Mouse (Mus musculus): Measurements from ENCODE around the gene Klb. TPM values are rescaled to one million over a fixed set of nuclear protein-coding genes. Genes with fewer than 3 reads are reported as not detected.
A peak's percentile ranks its signal among the peaks of the same experiment; 100 is the strongest.
"Not testable (repeated sequence)": the region's sequence is repeated elsewhere in the genome, so short reads cannot be mapped to it uniquely, and the experiment has no call there.

Klb gene
- 14.1 and 14.4 TPM in 2 replicates for polyA plus RNA-seq (2015; fragmentation: Nextera tagmentation; extraction: Ambion mirVana)

DNA sequence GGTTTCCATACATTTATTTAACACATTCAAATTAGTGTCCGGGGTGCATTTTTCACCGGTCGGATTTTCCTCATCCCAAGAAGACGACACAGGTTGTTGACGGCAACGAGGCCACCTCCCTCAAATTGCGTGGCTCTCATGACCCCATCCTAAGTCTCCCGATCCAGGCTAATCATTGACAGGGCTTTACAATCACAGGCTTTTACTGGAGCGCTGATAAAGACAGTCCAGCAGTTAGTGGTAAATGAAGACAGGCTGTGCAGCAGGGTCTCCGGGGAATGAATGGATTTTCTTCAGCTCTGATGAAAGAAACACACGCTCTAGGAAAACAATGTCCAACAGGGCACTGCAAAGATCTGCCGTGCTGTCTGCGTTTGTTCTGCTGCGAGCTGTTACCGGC, at the start of gene Klb:
Klb (plus strand) TSS at position 147 of the 400 bp plus-strand sequence.
- WGBS (ENCODE audit: insufficient replicate concordance), result 64% methylated on average over 15 of the region's 15 CpGs

DNA sequence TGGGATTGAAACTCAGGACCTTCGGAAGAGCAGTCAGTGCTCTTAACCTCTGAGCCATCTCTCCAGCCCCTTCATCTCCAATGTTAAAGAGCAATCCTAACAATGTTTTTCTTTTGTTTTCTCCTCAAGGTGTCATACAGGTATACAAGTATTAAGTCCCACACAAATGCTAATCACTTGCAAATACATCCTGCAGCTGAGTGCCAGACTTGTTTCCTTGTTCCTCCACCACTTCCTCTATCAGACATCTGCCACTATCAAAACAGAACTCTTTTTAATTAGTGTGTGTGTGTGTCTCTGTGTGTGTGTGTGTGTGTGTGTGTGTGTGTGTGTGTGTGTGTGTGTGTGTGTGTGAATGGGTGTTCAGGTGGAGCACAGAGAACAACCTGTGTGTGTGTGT, 48.5 kb upstream of the Klb start:
- 76% methylated on average over 1 of the region's 1 CpGs for WGBS (ENCODE audit: insufficient replicate concordance)

More for the DNA sequence above, at the start of gene Klb:
- Histone ChIP-seq H3K27ac (ENCODE audit: low read length) (peak within 1 kb of the TSS; percentile 60), H3K9ac (ENCODE audit: low read depth, low read length) (peak within 1 kb of the TSS; percentile 26; the same call in 1 of the 2 replicates), H3K4me3 (ENCODE audit: low read depth, low read length) (peak within 1 kb of the TSS; percentile 45), H3K27me3 (ENCODE audit: control insufficient read depth, insufficient read depth, low read depth, low read length) (no peaks in the 10 kb centered on the region), H3K9me3 (replicated peaks; ENCODE audit: control insufficient read depth, low read length) (no peaks in the 10 kb centered on the region), H3K36me3 (ENCODE audit: control insufficient read depth, insufficient read depth) (no peaks in the 10 kb centered on the region), H3K4me2 (ENCODE audit: low read depth, low read length) (no peak within 1 kb of the TSS), H3K4me1 (ENCODE audit: control insufficient read depth, low read depth, low read length) (no peaks in the 10 kb centered on the region)
- peak; percentile 75 for ATAC-seq (ENCODE audit: low read depth)

DNA sequence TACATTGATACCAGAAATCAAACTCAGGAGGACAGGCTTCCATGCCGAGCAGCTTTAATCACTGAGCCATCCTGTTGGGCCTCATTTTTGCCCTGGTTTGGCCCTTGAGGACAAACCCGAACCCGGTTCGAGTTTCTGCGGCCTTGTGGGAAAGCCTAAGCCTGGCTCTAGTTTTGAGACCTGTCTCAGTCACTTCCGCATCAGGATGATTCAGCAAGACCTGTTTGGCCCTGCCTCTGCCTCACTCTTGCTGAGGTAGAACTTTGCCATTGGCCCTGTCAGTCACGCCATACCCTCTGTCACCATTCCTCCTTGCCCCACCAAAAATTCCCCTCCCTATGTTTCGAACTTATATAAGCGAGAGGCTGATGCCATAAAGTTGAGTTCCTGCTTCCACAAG, 48.0 kb upstream of the Klb start:
- no peak for ATAC-seq (ENCODE audit: low read depth)
- H3K36me3 ChIP-seq (ENCODE audit: control insufficient read depth, insufficient read depth), result peaks cover 9% of the 10 kb centered on the region
- 81% methylated on average over 9 of the region's 9 CpGs for WGBS (ENCODE audit: insufficient replicate concordance)

More for the DNA sequence above, 48.5 kb upstream of the Klb start:
- H3K4me2 ChIP-seq (ENCODE audit: low read depth, low read length); H3K4me3 ChIP-seq (ENCODE audit: low read depth, low read length); H3K4me1 ChIP-seq (ENCODE audit: control insufficient read depth, low read depth, low read length); H3K9me3 ChIP-seq (replicated peaks; ENCODE audit: control insufficient read depth, low read length); ATAC-seq (ENCODE audit: low read depth); H3K36me3 ChIP-seq (ENCODE audit: control insufficient read depth, insufficient read depth); H3K27ac ChIP-seq (ENCODE audit: low read length); H3K9ac ChIP-seq (ENCODE audit: low read depth, low read length); H3K27me3 ChIP-seq (ENCODE audit: control insufficient read depth, insufficient read depth, low read depth, low read length): not testable (repeated sequence)

DNA sequence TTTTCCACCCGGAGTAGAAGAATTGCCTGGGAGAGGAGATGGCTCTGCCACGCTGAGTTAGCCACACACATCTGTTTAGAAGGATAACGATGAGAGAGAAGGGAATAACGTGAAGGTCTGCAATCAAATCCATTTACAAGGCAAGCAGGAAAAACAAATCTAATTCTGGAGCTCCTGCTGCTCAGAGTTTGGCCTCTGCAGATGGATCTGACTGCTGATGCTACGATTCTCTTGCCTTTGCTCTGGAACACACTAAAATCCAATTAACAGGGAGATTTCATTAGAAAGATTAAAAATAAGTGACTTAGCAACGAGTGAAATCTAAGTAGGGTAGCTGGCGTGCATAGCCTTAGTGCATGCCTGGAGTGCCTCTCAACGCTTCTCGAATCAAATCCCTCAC, 42.6 kb upstream of the Klb start:
- Histone ChIP-seq H3K4me2 (ENCODE audit: low read depth, low read length) (no peak overlapping the region), H3K27me3 (ENCODE audit: control insufficient read depth, insufficient read depth, low read depth, low read length) (no peaks in the 10 kb centered on the region), H3K9ac (ENCODE audit: low read depth, low read length) (no peak overlapping the region), H3K9me3 (replicated peaks; ENCODE audit: control insufficient read depth, low read length) (no peaks in the 10 kb centered on the region), H3K36me3 (ENCODE audit: control insufficient read depth, insufficient read depth) (peaks cover 8% of the 10 kb centered on the region; the same call in 1 of the 2 replicates), H3K4me3 (ENCODE audit: low read depth, low read length) (no peak overlapping the region), H3K27ac (ENCODE audit: low read length) (no peak overlapping the region), H3K4me1 (ENCODE audit: control insufficient read depth, low read depth, low read length) (no peaks in the 10 kb centered on the region)
- ATAC-seq (ENCODE audit: low read depth), result no peak
- 79% methylated on average over 9 of the region's 9 CpGs for WGBS (ENCODE audit: insufficient replicate concordance)

More for the DNA sequence above, 48.0 kb upstream of the Klb start:
- Histone ChIP-seq H3K9ac (ENCODE audit: low read depth, low read length) (no peak overlapping the region), H3K27me3 (ENCODE audit: control insufficient read depth, insufficient read depth, low read depth, low read length) (no peaks in the 10 kb centered on the region), H3K27ac (ENCODE audit: low read length) (no peak overlapping the region), H3K9me3 (replicated peaks; ENCODE audit: control insufficient read depth, low read length) (no peaks in the 10 kb centered on the region), H3K4me3 (ENCODE audit: low read depth, low read length) (no peak overlapping the region), H3K4me1 (ENCODE audit: control insufficient read depth, low read depth, low read length) (peaks cover 5% of the 10 kb centered on the region; the same call in 1 of the 2 replicates), H3K4me2 (ENCODE audit: low read depth, low read length) (no peak overlapping the region)

DNA sequence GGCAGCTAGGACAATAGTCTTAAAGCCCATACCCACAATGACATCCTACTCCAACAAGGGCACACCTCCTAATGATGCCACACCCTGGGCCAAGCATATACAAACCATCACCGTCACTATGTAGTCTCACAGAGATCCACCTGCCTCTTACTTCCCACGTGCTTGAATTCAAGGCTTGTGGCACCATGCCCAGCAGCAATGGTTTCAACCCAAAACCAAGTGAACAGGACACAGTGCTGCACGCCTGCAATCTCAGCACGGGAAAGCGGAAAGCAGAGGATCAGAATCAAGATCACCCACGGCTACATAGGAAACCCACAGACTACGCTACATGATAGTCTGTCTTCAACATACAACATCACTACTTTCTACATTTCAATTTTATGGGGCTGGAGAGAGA, 39.9 kb upstream of the Klb start:
- no peak overlapping the region for H3K4me2 ChIP-seq (ENCODE audit: low read depth, low read length)
- no peak overlapping the region for H3K4me3 ChIP-seq (ENCODE audit: low read depth, low read length)
- WGBS (ENCODE audit: insufficient replicate concordance), result 84% methylated on average over 7 of the region's 7 CpGs
- H3K9ac ChIP-seq (ENCODE audit: low read depth, low read length), result no peak overlapping the region
- H3K9me3 ChIP-seq (replicated peaks; ENCODE audit: control insufficient read depth, low read length), result no peaks in the 10 kb centered on the region
- no peaks in the 10 kb centered on the region for H3K4me1 ChIP-seq (ENCODE audit: control insufficient read depth, low read depth, low read length)
- peaks cover 21% of the 10 kb centered on the region for H3K36me3 ChIP-seq (ENCODE audit: control insufficient read depth, insufficient read depth)
- H3K27ac ChIP-seq (ENCODE audit: low read length), result no peak overlapping the region
- H3K27me3 ChIP-seq (ENCODE audit: control insufficient read depth, insufficient read depth, low read depth, low read length), result no peaks in the 10 kb centered on the region
- no peak for ATAC-seq (ENCODE audit: low read depth)

DNA sequence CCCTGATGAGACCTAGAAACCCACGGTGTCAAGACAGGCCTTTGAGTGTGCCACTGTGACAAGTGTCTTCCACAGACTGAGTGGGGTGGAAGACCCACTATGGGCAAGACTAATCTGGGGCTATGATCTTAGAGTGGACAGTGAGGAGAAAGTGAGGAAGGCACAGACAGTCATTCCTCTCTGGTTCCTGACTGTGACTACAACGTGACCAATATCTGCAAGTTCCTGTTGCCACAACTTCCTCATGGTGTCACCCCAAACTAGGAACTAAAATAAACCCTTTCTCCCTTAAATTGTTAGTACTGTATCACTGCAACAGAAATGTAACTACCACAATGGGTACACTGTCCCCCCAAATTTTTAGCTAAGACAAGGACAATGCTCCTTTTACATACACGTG, 39.2 kb upstream of the Klb start:
- ATAC-seq (ENCODE audit: low read depth), result no peak
- H3K4me1 ChIP-seq (ENCODE audit: control insufficient read depth, low read depth, low read length), result no peaks in the 10 kb centered on the region
- H3K4me3 ChIP-seq (ENCODE audit: low read depth, low read length), result no peak overlapping the region
- H3K27ac ChIP-seq (ENCODE audit: low read length), result no peak overlapping the region
- no peak overlapping the region for H3K9ac ChIP-seq (ENCODE audit: low read depth, low read length)
- no peaks in the 10 kb centered on the region for H3K9me3 ChIP-seq (replicated peaks; ENCODE audit: control insufficient read depth, low read length)
- peaks cover 21% of the 10 kb centered on the region for H3K36me3 ChIP-seq (ENCODE audit: control insufficient read depth, insufficient read depth)
- WGBS (ENCODE audit: insufficient replicate concordance), result 67% methylated on average over 3 of the region's 3 CpGs
- H3K27me3 ChIP-seq (ENCODE audit: control insufficient read depth, insufficient read depth, low read depth, low read length), result no peaks in the 10 kb centered on the region
- H3K4me2 ChIP-seq (ENCODE audit: low read depth, low read length), result no peak overlapping the region

DNA sequence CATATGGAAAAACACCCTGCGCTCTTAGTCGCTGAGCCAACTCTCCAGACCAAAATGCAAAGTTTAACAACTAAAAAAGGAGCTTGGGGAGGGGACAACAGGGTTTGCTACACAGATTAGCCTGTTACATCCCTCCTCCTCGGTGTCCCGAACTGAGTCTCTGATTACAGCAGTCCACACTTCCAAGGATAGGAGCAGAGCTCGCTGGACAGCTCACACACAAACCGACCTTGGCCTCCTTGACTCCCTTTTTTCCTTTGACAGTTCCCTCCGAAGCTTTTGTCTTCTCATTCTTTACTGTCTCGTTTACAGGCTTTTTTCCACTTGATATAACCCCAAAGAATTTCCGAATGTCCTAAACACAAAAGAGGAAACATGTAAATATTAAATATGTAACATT, 28.9 kb upstream of the Klb start:
- Histone ChIP-seq H3K9ac (ENCODE audit: low read depth, low read length) (no peak overlapping the region), H3K27ac (ENCODE audit: low read length) (no peak overlapping the region), H3K4me2 (ENCODE audit: low read depth, low read length) (no peak overlapping the region), H3K9me3 (replicated peaks; ENCODE audit: control insufficient read depth, low read length) (no peaks in the 10 kb centered on the region), H3K4me3 (ENCODE audit: low read depth, low read length) (no peak overlapping the region), H3K4me1 (ENCODE audit: control insufficient read depth, low read depth, low read length) (no peaks in the 10 kb centered on the region), H3K27me3 (ENCODE audit: control insufficient read depth, insufficient read depth, low read depth, low read length) (no peaks in the 10 kb centered on the region), H3K36me3 (ENCODE audit: control insufficient read depth, insufficient read depth) (peaks cover 20% of the 10 kb centered on the region)
- 76% methylated on average over 9 of the region's 9 CpGs for WGBS (ENCODE audit: insufficient replicate concordance)
- ATAC-seq (ENCODE audit: low read depth), result no peak

DNA sequence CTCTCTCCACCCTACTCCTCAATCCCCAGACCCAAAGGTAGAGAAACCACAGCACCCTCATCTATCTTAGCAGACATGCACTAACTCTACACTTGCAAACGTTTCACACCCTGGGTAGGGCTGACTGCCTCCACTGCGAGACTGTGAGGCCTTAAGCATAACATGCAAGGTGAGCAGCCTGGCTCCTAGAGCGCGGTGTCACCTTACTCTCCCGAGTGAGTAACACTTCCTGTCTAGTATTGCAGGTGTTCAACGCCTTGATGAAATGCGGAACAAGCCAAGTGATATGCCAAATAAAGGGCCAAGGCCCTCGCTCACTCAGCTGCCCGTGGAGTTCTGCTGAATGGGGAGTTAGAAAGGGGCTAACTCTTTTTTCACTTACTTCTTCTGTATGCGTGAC, 25.9 kb upstream of the Klb start:
- Histone ChIP-seq H3K9me3 (replicated peaks; ENCODE audit: control insufficient read depth, low read length) (no peaks in the 10 kb centered on the region), H3K4me2 (ENCODE audit: low read depth, low read length) (no peak overlapping the region), H3K4me1 (ENCODE audit: control insufficient read depth, low read depth, low read length) (peaks cover 6% of the 10 kb centered on the region; the same call in 1 of the 2 replicates), H3K27me3 (ENCODE audit: control insufficient read depth, insufficient read depth, low read depth, low read length) (no peaks in the 10 kb centered on the region), H3K9ac (ENCODE audit: low read depth, low read length) (no peak overlapping the region), H3K4me3 (ENCODE audit: low read depth, low read length) (no peak overlapping the region), H3K27ac (ENCODE audit: low read length) (no peak overlapping the region), H3K36me3 (ENCODE audit: control insufficient read depth, insufficient read depth) (peaks cover 11% of the 10 kb centered on the region; the same call in 1 of the 2 replicates)
- 67% methylated on average over 10 of the region's 10 CpGs for WGBS (ENCODE audit: insufficient replicate concordance)
- ATAC-seq (ENCODE audit: low read depth), result no peak

DNA sequence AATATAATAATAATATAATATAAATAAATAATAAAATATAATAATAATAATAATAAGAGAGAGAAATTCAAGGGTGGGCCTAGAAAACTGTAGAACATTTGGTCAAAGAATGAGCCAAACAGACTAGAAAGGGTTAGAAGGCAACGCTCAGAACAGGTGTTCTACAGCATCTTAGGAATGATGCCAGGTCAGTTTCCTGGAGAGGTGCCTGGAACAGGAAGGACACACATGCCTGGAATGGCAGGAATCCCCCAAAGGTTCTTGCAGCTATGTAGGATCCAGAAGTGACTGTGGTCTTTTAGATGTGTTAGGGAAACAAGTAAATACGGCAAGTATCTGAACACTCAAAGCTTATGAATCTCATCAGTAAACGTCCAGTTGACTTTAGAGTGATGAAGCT, 23.8 kb upstream of the Klb start:
- no peak for ATAC-seq (ENCODE audit: low read depth)
- Histone ChIP-seq H3K4me2 (ENCODE audit: low read depth, low read length) (no peak overlapping the region), H3K36me3 (ENCODE audit: control insufficient read depth, insufficient read depth) (peaks cover under 1% of the 10 kb centered on the region; the same call in 1 of the 2 replicates), H3K9ac (ENCODE audit: low read depth, low read length) (no peak overlapping the region), H3K9me3 (replicated peaks; ENCODE audit: control insufficient read depth, low read length) (no peaks in the 10 kb centered on the region), H3K27ac (ENCODE audit: low read length) (no peak overlapping the region), H3K4me3 (ENCODE audit: low read depth, low read length) (no peak overlapping the region), H3K27me3 (ENCODE audit: control insufficient read depth, insufficient read depth, low read depth, low read length) (no peaks in the 10 kb centered on the region), H3K4me1 (ENCODE audit: control insufficient read depth, low read depth, low read length) (peaks cover 9% of the 10 kb centered on the region; the same call in 1 of the 2 replicates)
- 81% methylated on average over 3 of the region's 3 CpGs for WGBS (ENCODE audit: insufficient replicate concordance)

Measured in liver, embryonic 16.5 days (tissue).